Mouse (Mus musculus) adrenal gland, postnatal 25 days (tissue): ENCODE results near the gene Scpep1. TPM values are rescaled to one million over a fixed set of nuclear protein-coding genes. Genes with fewer than 3 reads are reported as not detected.
"Not testable (repeated sequence)": the region's sequence is repeated elsewhere in the genome, so short reads cannot be mapped to it uniquely, and the experiment has no call there.

Experiments used
- DNase-seq: peaks from one replicate; pipeline ENCODE4 v3.0.0; 2021; ENCODE audit warnings: mixed read lengths
- long read RNA-seq: library from polyadenylated mRNA; stranded (forward); transcript quantifications from one replicate; pipeline ENCODE4 v2.0.0, GENCODE M21; 2021
- total RNA-seq: library from RNA; stranded (reverse); gene quantifications from 2 replicates; pipeline ENCODE4 v1.2.3, GENCODE M21; 2021

Gene Scpep1
- total RNA-seq = 257 and 299 TPM in 2 replicates
- long read RNA-seq, transcript Scpep1-201 (13 exons, 2,097 nt) = major isoform, 191 of 212 reads
- long read RNA-seq, partial matches to known transcripts = 14 of 212 reads
- long read RNA-seq, other reads (novel, unspliced or antisense) = 7 of 212 reads

GRCm38 (mm10) chr11:88955217-88955969, at the start of gene Scpep1:
Gene Scpep1 (minus strand): TSS chr11:88955465.
- peak; percentile 99 for DNase-seq

GRCm38 (mm10) chr11:89003726-89004125, 48.5 kb upstream of the Scpep1 start:
- peak; percentile 44 for DNase-seq

GRCm38 (mm10) chr11:89003078-89003477, 47.8 kb upstream of the Scpep1 start:
- no peak for DNase-seq

- DNase-seq = no peak
Measured at GRCm38 (mm10) chr11:89002621-89003020, 47.4 kb upstream of the Scpep1 start.

GRCm38 (mm10) chr11:89002068-89002467, 46.8 kb upstream of the Scpep1 start:
- DNase-seq = no peak

GRCm38 (mm10) chr11:89001569-89001968, 46.3 kb upstream of the Scpep1 start:
- no peak for DNase-seq

- no peak for DNase-seq
Measured at GRCm38 (mm10) chr11:89000527-89000819, 45.2 kb upstream of the Scpep1 start.

GRCm38 (mm10) chr11:88999723-89000526, 44.7 kb upstream of the Scpep1 start:
- no peak for DNase-seq

GRCm38 (mm10) chr11:88998974-88999722, 43.9 kb upstream of the Scpep1 start, which contains the start of gene Trim25:
Gene Trim25 (plus strand): TSS chr11:88999376.
- peak; percentile 94 for DNase-seq

GRCm38 (mm10) chr11:88998406-88998805, 43.1 kb upstream of the Scpep1 start:
- DNase-seq = no peak

GRCm38 (mm10) chr11:88997343-88997742, 42.1 kb upstream of the Scpep1 start:
- DNase-seq = not testable (repeated sequence)

- no peak for DNase-seq
Measured at GRCm38 (mm10) chr11:88996427-88996826, 41.2 kb upstream of the Scpep1 start.

GRCm38 (mm10) chr11:88995616-88996015, 40.4 kb upstream of the Scpep1 start:
- no peak for DNase-seq

GRCm38 (mm10) chr11:88994492-88994891, 39.2 kb upstream of the Scpep1 start:
- DNase-seq = no peak

- peak; percentile 59 for DNase-seq
Measured at GRCm38 (mm10) chr11:88993625-88994024, 38.4 kb upstream of the Scpep1 start.

- no peak for DNase-seq
Measured at GRCm38 (mm10) chr11:88993186-88993585, 37.9 kb upstream of the Scpep1 start.

- no peak for DNase-seq
Measured at GRCm38 (mm10) chr11:88989530-88989929, 34.3 kb upstream of the Scpep1 start.

- no peak for DNase-seq
Measured at GRCm38 (mm10) chr11:88988956-88989355, 33.7 kb upstream of the Scpep1 start.

GRCm38 (mm10) chr11:88986616-88987015, 31.4 kb upstream of the Scpep1 start:
- DNase-seq = no peak

GRCm38 (mm10) chr11:88981337-88981736, 26.1 kb upstream of the Scpep1 start:
- no peak for DNase-seq

GRCm38 (mm10) chr11:88977188-88977587, 21.9 kb upstream of the Scpep1 start:
- DNase-seq = no peak

GRCm38 (mm10) chr11:88976320-88976719, 21.1 kb upstream of the Scpep1 start:
- no peak for DNase-seq
